Mouse (Mus musculus) 3134 (cell line): Measurements from ENCODE around the gene Plk5.

Source experiments
- DNase-seq: peaks from one replicate; pipeline ENCODE4 v3.0.0-alpha.2; 2011; ENCODE audit warnings: low spot score; ENCODE audit not compliant: insufficient read length; ENCODE audit errors: extremely low read depth

Plk5 gene

GRCm38 (mm10) chr10:80356001-80356682 lies at the start of gene Plk5:
Gene Plk5 (plus strand): TSS chr10:80356459.
- DNase-seq: no peak

GRCm38 (mm10) chr10:80311560-80311959 lies 44.7 kb upstream of the Plk5 start:
- no peak for DNase-seq

- DNase-seq: no peak
Observed at GRCm38 (mm10) chr10:80312586-80313504, 43.4 kb upstream of the Plk5 start.

- no peak for DNase-seq
Observed at GRCm38 (mm10) chr10:80313627-80314201, 42.5 kb upstream of the Plk5 start.

GRCm38 (mm10) chr10:80314494-80315001 lies 41.7 kb upstream of the Plk5 start:
- no peak for DNase-seq

- no peak for DNase-seq
Observed at GRCm38 (mm10) chr10:80315315-80315714, 40.9 kb upstream of the Plk5 start.

- DNase-seq: no peak
Observed at GRCm38 (mm10) chr10:80316359-80316781, 39.9 kb upstream of the Plk5 start.

- DNase-seq: no peak
Observed at GRCm38 (mm10) chr10:80317011-80317410, 39.2 kb upstream of the Plk5 start.

- DNase-seq: peak; percentile 94
Observed at GRCm38 (mm10) chr10:80320340-80320760, 35.9 kb upstream of the Plk5 start, which contains the start of gene 2310011J03Rik. Gene 2310011J03Rik (minus strand): TSS chr10:80320537.

GRCm38 (mm10) chr10:80321014-80321669 lies 35.1 kb upstream of the Plk5 start:
- no peak for DNase-seq

GRCm38 (mm10) chr10:80321670-80322581 lies 34.3 kb upstream of the Plk5 start:
- no peak for DNase-seq

- DNase-seq: peak; percentile 74
Observed at GRCm38 (mm10) chr10:80322811-80323211, 33.4 kb upstream of the Plk5 start.

- DNase-seq: peak; percentile 89
Observed at GRCm38 (mm10) chr10:80323261-80324119, 32.8 kb upstream of the Plk5 start.

GRCm38 (mm10) chr10:80324120-80325037 lies 31.9 kb upstream of the Plk5 start:
- DNase-seq: peak; percentile 66

- DNase-seq: no peak
Observed at GRCm38 (mm10) chr10:80325045-80325444, 31.2 kb upstream of the Plk5 start.

GRCm38 (mm10) chr10:80329273-80330081 lies 26.8 kb upstream of the Plk5 start, which contains the start of the genes Pcsk4 and Reep6:
Gene Pcsk4 (minus strand): TSS chr10:80329498.
Gene Reep6 (plus strand): TSS chr10:80329953.
- no peak for DNase-seq

- no peak for DNase-seq
Observed at GRCm38 (mm10) chr10:80330084-80330483, 26.2 kb upstream of the Plk5 start.
